Mouse (Mus musculus) E14TG2a.4 (cell line): ENCODE results near the gene Mgat5b.

Experiments used
- CTCF ChIP-seq: conservative IDR thresholded peaks from 2 replicates; pipeline ENCODE4 v1.5.1; 2014; ENCODE audit warnings: low read length
- NANOG ChIP-seq: IDR thresholded peaks from 2 replicates; pipeline ENCODE4 v1.6.1; 2014; ENCODE audit warnings: borderline replicate concordance, low read length, mixed read lengths
- POU5F1 ChIP-seq: IDR thresholded peaks from 2 replicates; pipeline ENCODE4 v1.6.1; 2014; ENCODE audit warnings: low read length, borderline replicate concordance

DNA sequence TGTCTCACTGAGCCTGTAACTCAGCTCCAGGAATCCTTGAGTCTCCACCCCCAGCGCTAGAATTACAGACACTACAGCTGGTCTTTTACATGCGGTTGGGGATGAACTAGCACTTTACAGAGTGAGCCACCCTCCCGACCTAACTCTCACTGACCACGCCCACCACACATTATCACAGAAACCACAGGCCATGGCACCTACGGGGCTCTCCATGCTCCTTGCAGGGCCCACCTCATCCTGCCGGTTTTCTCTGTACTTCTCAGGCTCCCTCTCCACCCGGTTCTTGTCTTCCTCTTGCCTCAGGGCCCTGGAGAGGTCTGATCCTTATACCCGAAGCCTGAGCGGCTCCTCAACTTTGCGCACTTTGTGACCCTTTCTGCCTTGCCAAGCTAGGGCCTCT lies 109.0 kb downstream of the Mgat5b start:
- TF ChIP-seq POU5F1 = no peak
- no peak for TF ChIP-seq CTCF
- no peak for TF ChIP-seq NANOG
